Mouse (Mus musculus): Measurements from ENCODE around the gene Olfr452.

The Olfr452 gene

GRCm38 (mm10) chr6:42784793-42785192 is at the start of gene Olfr452:
TSS of gene Olfr452 (plus strand) at chr6:42785093.
- no peak for DNase-seq

GRCm38 (mm10) chr6:42739071-42739470 is 45.8 kb upstream of the Olfr452 start, which contains the start of gene Olfr453:
TSS of gene Olfr453 (plus strand) at chr6:42739371.
- no peak for DNase-seq

DNA sequence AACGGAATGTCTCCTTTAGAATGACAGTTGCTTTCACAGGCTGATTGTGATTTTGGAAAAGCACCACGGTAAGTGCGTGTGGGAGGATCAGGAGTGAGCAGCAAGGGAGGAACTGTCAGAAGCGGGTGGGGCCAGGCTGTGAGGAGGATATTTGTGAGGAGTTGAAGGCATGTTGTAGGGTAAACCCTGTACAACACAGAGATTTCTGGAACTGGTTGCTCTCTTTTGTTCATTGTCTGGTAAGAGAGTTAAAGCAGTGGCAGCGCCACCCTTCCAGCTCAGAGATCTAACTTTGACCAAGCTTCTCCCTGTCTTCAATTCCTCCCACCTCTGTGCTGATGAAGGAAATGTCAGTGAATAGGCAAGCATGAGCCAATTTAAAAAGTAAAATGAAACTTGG is 42.6 kb upstream of the Olfr452 start:
- no peak for DNase-seq

DNA sequence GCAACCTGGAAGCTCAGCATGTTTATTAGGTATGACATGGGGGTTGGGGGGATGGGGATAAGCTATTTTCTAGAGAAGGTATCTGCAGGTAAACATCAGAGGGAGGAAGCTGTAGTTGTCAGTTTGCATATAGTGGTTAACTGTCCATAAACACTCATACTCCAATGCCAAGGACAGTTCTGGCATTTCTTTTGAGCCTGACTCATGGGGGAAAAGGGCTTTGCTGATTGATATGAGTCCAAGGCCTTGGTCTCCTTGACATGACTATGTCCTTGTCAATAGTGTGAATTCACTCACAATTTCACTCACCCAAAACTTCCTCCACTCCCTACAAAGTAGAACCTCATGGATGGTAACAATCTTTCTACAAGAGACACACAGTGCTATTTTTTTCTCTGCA is 37.0 kb upstream of the Olfr452 start:
- DNase-seq = no peak

GRCm38 (mm10) chr6:42756104-42756503 is 28.8 kb upstream of the Olfr452 start, which contains the start of gene Olfr38:
TSS of gene Olfr38 (plus strand) at chr6:42756404.
- no peak for DNase-seq

DNA sequence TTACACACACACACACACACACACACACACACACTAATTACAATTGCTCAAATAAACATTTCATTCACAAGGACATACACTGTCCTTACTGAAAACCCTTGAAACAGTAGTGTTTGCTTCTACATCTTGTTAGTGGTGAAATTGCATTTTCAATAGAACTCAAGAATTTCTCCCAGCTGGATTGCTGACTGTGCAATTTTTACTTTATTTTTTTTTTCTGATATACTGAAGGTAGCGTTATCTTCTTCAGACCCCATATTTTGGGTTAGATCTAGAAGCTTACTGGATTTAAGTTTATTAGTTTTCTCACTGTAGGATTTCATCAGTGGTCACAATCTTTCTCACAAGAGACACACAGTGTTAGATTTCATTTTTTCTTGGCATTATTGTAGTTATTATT is 7.8 kb upstream of the Olfr452 start:
- no peak for DNase-seq

DNA sequence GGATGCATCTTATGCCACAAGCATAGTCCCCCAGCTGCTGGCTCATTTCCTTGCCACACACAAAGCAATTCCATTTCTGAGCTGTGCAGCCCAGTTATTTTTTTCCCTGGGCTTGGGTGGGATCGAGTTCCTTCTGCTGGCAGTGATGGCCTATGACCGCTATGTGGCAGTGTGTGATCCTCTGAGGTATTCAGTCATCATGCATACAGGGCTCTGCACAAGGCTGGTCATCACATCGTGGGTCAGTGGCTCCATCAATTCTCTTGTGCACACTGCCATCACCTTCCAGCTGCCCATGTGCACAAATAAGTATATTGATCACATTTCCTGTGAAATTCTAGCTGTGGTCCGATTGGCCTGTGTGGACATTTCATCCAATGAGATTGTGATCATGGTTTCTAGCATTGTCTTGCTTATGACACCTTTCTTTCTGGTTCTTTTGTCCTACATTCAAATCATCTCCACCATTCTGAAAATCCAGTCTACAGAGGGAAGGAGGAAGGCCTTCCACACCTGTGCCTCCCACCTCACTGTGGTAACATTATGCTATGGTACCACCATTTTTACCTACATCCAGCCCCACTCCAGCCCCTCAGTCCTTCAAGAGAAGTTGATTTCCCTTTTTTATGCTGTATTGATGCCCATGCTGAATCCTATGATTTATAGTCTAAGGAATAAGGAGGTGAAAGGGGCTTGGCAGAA is 5.5 kb downstream of the Olfr452 start:
- no peak for DNase-seq

- DNase-seq = no peak
Measured at GRCm38 (mm10) chr6:42790949-42791556, 6.2 kb downstream of the Olfr452 start.

DNA sequence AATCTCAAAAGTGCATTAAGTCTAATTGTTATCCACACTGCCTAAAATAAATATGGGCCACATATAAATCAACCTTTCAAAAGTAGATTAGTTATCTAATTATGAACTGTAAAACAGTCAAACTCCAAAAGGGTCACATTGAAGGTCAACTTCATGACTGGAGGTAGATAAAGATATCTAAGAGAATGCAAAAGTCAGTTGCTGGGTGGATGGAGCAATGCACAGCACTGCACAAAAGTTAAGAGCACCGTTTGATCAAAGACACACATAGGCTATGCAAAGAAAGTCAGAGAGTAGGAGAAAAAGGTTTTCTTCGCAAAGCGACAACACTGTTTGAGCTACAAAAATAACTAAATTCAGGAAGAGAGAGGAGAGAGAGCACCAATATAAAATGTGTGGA is 10.1 kb downstream of the Olfr452 start:
- DNase-seq = no peak

GRCm38 (mm10) chr6:42811639-42812038 is 26.7 kb downstream of the Olfr452 start, which contains the start of gene Olfr450:
TSS of gene Olfr450 (plus strand) at chr6:42811939.
- no peak for DNase-seq

- no peak for DNase-seq
Measured at GRCm38 (mm10) chr6:42834084-42834483, 49.2 kb downstream of the Olfr452 start, which contains the start of gene Olfr449. TSS of gene Olfr449 (plus strand) at chr6:42834384.
